Mouse (Mus musculus): ENCODE measurements around the gene Ahcyl1. TPM values are rescaled to one million over a fixed set of nuclear protein-coding genes. Genes with fewer than 3 reads are reported as not detected.

Gene Ahcyl1
- 66.3 to 72.5 TPM (median 68.1 TPM) in 4 replicates for total RNA-seq (2023; ENCODE audit: inconsistent age)

GRCm38 (mm10) chr3:107695948-107696881 is at the start of gene Ahcyl1:
TSS of gene Ahcyl1 (minus strand) at chr3:107696560.

GRCm38 (mm10) chr3:107631523-107631958 is 64.8 kb downstream of the Ahcyl1 start, which contains the start of gene Strip1:
TSS of gene Strip1 (minus strand) at chr3:107631694.

DNA sequence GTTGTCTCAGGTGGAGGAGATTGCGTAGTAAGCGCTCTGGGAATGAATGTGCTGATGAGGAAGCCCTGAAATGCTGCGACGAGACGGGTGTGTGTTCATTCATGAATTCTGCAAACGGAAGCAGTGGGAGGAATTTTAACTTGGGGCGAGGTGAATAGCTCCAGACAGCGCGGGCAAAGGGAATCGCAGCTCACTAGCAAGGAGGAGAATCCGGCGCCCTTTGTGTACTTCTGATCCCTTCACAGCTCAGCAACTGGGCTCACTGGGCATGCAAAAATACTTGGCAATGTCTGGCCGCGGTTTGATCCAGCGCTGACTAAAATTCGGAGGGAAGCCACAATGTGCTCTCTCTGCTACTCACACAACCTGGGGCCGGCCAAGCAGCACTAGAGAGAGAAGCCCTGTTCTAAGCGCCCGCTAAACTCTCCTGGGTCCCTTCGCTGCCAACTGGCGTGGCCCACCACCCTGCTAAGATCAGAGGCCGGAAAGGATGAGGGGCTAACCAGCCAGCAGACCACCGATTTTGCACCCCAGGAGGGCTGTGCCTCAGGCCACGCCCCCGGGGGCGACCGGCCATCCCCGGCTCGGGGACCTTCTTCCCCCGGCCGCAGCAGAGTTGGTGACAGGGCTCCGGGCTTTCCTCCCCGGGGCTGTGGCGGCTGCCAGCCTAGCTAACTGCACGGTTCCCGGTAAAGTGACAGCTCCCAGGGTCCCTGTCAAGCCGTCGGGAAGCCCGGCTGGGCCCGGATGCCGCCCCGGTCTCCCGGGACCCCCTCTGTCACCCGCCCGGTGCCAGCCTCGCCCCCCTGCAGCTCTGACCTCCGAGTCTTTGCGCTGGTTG is 65.5 kb downstream of the Ahcyl1 start, which contains the start of gene Gm10961:
Gene Gm10961 (plus strand): TSS at position 641 of the 841 bp plus-strand sequence.

Other genes starting within 250 kb of the Ahcyl1 start
- not detected in 4 replicates for gene Kcnc4, start 237.0 kb downstream of the Ahcyl1 start, total RNA-seq (2023; ENCODE audit: inconsistent age)
- gene Slc6a17, start 178.5 kb downstream of the Ahcyl1 start, total RNA-seq (2023; ENCODE audit: inconsistent age), result not detected in 4 replicates
- not detected in 4 replicates for gene Ubl4b, start 141.5 kb downstream of the Ahcyl1 start, total RNA-seq (2023; ENCODE audit: inconsistent age)
- not detected in 4 replicates for gene Alx3, start 101.5 kb downstream of the Ahcyl1 start, total RNA-seq (2023; ENCODE audit: inconsistent age)
- not detected in 4 replicates for gene Gm10961, start 65.2 kb downstream of the Ahcyl1 start, total RNA-seq (2023; ENCODE audit: inconsistent age)
- 48.3 to 54.4 TPM (median 50.9 TPM) in 4 replicates for gene Strip1, start 64.9 kb downstream of the Ahcyl1 start, total RNA-seq (2023; ENCODE audit: inconsistent age)
- 6.3 to 8.0 TPM (median 6.8 TPM) in 4 replicates for gene Csf1, start 63.9 kb upstream of the Ahcyl1 start, total RNA-seq (2023; ENCODE audit: inconsistent age)
- not detected in 4 replicates for gene Eps8l3, start 180.7 kb upstream of the Ahcyl1 start, total RNA-seq (2023; ENCODE audit: inconsistent age)
- gene Gstm5, start 199.3 kb upstream of the Ahcyl1 start, total RNA-seq (2023; ENCODE audit: inconsistent age), result not detected in 4 replicates
- gene Gstm7, start 235.3 kb upstream of the Ahcyl1 start, total RNA-seq (2023; ENCODE audit: inconsistent age), result 3.0 to 3.4 TPM (median 3.2 TPM) in 4 replicates
- not detected in 4 replicates for gene Gstm6, start 247.2 kb upstream of the Ahcyl1 start, total RNA-seq (2023; ENCODE audit: inconsistent age)